Mouse (Mus musculus) right cerebral cortex, postnatal 25 days (tissue): Measurements from ENCODE around the gene Papss2.

Experiments
- DNase-seq: peaks from one replicate; pipeline ENCODE4 v3.0.0; 2022

The Papss2 gene

GRCm38 (mm10) chr19:32601033-32601770 is 5.6 kb downstream of the Papss2 start:
- no peak for DNase-seq

GRCm38 (mm10) chr19:32603466-32603865 is 7.9 kb downstream of the Papss2 start:
- no peak for DNase-seq

- no peak for DNase-seq
These were observed 8.5 kb downstream of the Papss2 start for GRCm38 (mm10) chr19:32604127-32604526.

DNA sequence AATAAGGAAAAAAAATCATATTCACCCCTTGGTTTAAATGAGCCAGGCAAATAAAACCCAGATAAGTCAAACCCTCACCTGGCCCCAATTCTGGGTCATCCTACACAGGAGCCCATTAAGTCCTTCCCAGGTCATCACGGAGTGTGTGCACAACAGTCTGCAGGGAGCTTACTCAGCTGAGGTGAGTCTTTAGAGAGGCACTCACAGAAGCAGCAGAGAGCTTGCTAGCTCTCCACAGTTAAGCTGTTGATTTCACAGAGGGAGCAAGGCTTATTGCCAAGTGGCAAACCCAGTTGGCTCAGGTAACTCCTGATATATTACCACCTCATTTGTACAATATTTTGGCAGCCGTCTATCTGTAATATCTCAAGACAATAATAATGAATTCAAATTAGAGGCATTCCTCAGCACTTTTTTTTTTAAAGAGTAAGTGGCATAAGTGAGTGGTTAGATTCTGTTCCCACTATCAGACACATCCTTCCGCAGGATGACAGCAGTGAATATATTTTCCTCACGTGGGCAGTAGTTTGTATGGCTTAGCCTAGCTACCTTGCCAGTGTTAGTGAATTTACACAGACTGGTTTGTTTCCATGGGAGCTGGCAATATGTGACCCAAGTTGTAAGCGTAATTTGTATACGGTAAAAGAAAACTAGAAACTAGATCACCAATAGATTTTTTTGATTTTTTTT is 9.1 kb downstream of the Papss2 start:
- DNase-seq = no peak

DNA sequence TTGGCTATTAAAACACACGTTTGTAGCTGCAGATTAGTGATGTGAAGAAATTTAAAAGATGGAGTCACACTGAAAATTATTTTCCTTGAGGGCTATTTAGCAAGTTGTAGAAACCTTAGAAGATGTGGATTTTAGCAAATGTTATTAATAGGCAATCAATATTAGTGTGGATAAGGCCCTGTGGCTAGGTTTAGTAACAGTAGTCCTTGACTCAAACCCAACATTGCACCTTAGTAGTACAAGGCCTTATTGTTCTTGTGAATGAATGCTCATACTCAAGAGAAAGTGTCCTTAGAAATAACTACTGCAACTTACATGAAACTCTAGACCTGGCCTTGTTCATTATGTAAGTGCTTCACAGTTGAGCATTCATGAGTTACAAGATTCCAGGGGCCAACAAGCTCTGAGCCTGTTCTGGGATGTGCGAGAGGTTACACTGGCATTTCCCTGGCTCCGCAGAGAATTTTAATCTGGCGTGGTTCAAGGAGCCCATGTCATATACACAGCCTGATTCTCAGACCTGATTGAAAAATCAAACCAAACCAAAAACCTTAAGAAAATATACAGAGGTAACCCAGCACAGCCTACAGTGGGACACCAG is 10.7 kb downstream of the Papss2 start:
- DNase-seq = no peak

- DNase-seq = no peak
These were observed 11.4 kb downstream of the Papss2 start for GRCm38 (mm10) chr19:32607036-32607435.

DNA sequence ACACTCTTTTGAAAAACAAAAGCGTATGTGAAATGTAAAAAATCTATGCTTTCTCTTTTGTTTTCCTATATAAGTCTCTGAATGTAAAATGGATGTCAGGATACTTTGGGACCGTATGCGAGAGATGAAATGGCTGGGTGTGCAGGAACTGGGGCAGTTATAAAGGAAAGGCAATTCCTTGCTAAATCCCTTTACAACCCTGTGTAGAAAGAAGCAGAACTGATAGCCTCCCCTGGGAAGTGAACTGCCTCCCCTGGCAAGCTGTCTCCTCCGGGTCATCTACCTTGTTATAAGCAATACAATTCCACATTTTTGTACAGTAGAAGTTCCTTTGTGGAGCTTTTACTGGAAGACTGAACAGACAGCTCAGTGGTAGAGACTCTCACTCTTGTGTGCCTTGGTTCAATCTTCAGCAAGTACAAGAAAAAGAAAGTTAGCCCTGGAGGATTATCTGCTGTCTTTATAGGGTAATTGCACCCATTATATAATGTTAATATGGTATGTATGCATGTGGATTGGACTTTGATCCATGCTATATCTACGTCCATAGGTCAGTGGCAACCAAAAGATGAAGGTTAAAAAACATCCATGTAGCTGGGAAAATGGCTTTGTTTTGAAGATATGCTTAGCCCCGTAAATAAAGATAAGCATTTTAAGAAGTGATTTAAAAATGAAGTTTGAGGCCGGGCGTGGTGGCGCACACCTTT is 15.9 kb downstream of the Papss2 start:
- DNase-seq = no peak

- no peak for DNase-seq
These were observed 18.6 kb downstream of the Papss2 start for GRCm38 (mm10) chr19:32614046-32614771.

DNA sequence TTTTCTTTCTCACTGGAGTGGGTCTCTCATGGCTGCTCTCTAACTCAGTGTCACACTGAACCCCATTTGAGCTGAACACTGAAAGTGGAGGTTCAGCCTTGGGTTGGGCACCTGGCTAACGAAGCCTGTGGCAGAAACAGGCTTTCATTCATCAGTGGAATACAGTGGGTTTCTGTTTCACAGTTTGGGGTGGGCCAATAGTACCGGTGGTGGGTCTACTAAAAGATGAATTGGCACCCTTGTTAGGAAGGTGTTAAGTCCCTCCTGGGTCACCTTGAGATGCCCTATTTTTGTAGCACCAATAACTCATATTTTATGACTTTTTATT is 19.1 kb downstream of the Papss2 start:
- DNase-seq = no peak

- DNase-seq = no peak
These were observed 21.1 kb downstream of the Papss2 start for GRCm38 (mm10) chr19:32616646-32617045.

GRCm38 (mm10) chr19:32619739-32620138 is 24.1 kb downstream of the Papss2 start:
- no peak for DNase-seq

DNA sequence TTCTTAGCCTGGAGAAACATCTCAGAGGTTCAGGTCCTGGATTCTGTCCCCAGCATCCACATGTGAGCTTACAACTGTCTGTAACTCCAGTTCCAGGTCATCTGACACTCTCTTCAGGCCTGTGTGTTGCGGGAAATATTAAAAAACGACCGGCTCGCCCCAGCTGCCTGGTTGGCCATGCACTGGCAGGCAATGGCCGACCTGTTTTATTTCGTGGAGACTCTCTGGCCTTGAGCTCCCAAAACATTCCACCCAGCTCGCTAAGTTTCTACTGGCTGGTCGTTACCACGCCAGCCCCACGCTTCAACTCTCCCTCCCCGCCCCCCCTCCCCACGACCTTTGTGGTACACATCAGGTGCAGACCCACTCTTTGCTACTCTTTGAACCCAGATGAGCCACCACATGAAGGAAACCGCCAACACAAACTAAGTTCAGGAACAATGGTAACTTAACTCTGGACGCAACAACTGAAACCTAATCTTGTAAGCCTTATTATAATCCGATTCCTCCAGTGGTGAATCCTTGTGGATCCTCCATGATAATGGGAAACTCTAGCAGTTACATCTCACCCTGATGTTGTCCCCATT is 25.4 kb downstream of the Papss2 start:
- no peak for DNase-seq

GRCm38 (mm10) chr19:32622142-32622541 is 26.6 kb downstream of the Papss2 start:
- DNase-seq = no peak

GRCm38 (mm10) chr19:32626768-32627331 is 31.3 kb downstream of the Papss2 start:
- DNase-seq = no peak

DNA sequence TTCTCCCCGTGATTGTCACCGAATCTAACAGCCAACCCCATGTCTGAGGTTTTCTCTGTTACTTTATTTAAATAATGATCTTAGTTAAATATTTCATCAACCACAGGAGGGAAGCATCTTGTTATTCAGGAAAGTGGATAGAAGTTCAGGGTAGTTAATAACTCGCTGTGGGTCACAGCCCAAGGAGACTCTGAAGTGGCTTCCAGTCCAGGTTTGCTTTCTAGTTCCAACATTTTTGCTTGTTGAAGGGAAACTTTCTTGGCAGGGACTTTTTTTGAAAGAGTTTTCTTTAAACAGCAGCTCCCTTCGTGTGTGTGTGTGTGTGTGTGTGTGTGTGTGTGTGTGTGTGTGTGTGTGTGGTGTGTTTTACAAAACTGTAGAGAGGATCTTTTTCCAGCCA is 32.0 kb downstream of the Papss2 start:
- no peak for DNase-seq

GRCm38 (mm10) chr19:32628572-32629132 is 33.1 kb downstream of the Papss2 start:
- DNase-seq = no peak

- DNase-seq = no peak
These were observed 39.3 kb downstream of the Papss2 start for GRCm38 (mm10) chr19:32634916-32635315.

GRCm38 (mm10) chr19:32637357-32638275 is 42.0 kb downstream of the Papss2 start:
- no peak for DNase-seq

GRCm38 (mm10) chr19:32638276-32638903 is 42.8 kb downstream of the Papss2 start:
- DNase-seq = no peak

GRCm38 (mm10) chr19:32641535-32641934 is 45.9 kb downstream of the Papss2 start:
- no peak for DNase-seq
